Mouse (Mus musculus): ENCODE data around the gene Pnmal1.
"Not testable (repeated sequence)": the region's sequence is repeated elsewhere in the genome, so short reads cannot be mapped to it uniquely, and the experiment has no call there.

The Pnmal1 gene

DNA sequence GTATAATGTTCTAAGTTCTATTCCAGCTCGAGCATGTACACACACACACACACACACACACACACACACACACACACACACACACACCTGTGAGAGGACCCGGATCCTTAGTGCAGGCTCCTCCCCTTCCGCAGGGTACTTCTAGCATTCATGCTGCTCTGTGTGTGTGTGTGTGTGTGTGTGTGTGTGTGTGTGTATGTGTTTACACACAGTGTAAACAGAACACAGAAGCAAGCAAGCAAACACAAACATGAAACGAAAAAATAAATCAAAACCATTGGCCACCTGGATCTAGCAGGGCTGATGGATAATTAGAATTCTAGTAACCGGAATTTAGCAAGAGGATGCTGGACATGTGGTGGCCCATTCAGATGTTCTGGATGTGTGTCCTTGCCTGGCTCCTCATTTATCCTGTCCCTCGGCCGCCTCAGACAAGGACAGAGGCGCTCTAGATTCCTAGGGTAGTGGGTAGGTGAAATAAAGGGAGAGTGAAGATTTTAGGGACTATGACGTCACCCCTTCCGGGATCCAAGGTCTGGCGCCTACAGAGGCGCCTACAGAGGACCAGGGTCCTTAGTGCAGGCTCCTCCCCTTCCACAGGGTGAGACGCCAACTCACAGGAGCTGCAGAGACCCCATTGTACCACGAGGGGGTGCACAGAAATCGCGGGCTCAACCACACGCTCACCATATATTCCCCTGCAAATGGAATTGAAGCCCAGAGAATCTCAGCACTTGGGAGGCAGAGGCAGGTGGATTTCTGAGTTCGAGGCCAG is 8.4 kb upstream of the Pnmal1 start:
- peak; percentile 73 for DNase-seq (ENCODE audit: low read depth, low spot score)

DNA sequence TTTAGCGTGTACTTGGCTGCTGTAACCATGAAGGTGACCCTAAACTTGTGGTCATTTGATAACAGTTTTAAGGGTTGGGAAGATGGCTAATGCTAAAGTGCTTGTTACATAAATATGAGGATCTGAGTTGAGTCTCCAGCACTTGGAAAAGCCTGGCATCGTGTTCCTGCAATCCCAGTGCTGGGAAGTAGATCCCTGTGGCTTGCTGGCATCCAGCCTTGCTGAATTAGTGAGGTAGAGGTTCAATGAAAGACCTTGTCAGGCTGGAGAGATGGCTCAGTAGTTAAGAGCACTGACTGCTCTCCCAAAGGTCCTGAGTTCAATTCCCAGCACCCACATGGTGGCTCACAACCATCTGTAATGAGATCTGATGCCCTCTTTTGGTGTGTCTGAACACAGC is 5.7 kb upstream of the Pnmal1 start:
- not testable (repeated sequence) for DNase-seq (ENCODE audit: low read depth, low spot score)

GRCm38 (mm10) chr7:16955712-16956111 is 3.8 kb upstream of the Pnmal1 start:
- DNase-seq (ENCODE audit: low read depth, low spot score), result no peak

DNA sequence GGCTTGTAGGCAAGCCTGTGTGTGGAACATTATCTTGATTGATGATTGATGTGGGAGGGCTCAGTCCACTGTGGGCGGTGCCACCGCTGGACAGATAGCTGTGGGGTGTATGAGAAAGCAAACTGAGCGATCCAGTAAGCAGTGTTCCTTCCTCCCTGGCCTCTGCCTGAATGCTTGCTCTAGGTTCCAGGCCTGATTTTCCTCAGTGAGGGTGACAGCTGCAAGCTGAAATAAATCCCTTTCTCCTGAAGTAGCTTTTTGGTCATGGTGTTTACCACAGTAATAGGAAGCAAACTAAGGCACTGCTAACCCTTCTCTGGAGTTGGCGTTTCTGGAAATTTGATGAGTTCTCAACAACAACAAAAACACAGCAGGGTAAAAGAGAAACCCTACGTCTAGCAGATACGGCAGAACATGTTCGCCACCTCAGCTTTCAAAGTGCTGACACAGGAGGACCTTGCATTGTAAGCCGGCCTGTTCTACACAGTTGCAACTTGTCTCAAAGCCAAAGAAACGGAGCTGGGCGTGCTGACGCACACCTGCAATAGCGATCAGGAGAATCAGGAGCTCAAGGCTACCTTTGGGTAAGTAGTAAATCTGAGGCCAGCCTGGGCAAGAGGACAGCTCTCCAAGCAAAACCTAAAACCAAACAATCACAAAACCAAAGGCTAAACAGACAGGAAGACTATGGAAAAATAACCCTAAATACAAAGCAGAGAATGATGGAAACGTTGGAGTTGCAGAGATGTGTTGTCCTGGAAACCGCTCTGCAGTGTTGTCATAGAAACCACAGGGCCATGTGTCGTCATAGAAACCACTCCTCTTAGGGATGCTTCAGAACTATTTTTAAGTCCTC is 2.8 kb upstream of the Pnmal1 start:
- no peak for DNase-seq (ENCODE audit: low read depth, low spot score)

DNA sequence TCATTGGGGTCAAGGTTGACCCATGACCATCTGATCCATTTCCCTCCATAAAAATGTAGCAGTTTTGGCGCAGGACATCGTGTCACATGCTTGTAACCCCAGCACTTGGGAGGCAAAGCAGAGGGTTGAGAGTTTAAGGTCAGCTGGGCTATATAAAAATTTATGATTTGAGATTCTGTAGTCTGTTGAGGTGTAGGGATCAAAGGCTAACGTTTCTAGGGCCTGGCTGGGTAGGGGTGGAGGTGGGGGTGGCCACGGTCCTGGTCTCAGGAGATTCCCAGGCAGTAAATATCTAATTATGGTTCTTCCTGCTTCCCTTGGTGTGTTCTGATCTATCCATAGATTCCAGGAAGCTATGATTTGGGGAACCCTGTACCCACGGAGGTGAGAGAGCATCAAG is 2.2 kb downstream of the Pnmal1 start:
- no peak for DNase-seq (ENCODE audit: low read depth, low spot score)

GRCm38 (mm10) chr7:16968414-16968813 is 8.9 kb downstream of the Pnmal1 start:
- no peak for DNase-seq (ENCODE audit: low read depth, low spot score)

DNA sequence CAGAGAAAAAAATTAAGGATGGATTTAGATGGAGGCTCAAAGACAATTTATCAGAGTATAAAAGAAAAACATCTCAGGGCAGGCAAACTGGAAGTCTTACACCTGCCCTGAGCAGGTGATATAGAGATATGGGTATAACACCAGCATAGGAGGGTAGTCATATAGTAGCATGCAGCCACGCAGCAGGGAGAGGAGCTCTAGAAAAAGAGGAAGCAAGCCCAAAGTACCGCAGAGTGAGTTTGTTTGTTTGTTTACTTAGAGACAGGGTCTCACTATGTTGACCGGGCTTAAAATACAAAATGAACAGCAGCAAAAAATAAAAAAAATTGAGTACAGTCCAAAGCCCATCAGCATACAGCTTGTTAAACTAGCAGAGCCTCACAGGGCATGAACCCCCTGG is 11.7 kb downstream of the Pnmal1 start:
- DNase-seq (ENCODE audit: low read depth, low spot score), result no peak

DNA sequence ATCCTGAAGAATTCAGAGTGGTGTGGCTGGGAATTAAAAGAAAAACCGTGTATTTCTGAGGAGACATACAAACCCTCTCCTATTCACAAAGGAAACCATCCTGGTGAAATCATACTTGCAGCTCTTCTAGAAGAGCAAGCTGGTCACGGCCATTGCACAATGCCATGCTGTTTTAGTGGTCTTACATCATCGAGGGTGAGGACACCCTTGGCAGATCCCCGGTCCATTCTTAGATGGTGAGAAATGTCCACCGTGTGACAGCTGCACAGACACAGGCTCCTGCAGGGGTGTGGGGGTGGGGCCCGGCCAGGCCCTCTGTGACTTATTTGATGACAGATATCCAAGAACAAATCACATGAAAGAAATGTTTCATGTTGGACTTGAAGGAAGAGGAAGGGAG is 14.5 kb downstream of the Pnmal1 start:
- DNase-seq (ENCODE audit: low read depth, low spot score), result peak; percentile 24

DNA sequence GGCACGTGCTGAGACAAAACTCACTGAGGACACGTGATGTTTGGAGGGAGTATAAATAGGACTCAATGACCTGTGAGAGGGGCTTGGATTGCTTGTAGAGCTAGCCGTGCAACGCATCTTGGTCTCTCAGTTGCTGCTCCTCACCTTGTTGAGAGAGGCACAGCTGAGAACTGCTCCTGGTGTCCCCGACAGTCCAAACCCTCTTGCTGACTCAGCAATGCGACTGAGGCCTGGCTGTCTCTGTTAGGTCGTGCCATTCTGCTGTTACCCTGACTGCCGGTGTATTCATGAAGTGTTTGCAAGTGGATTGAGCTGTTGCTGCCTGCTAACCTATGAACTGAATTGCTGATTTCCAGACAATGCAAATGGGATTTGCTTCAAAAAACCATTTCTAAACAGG is 16.8 kb downstream of the Pnmal1 start:
- DNase-seq (ENCODE audit: low read depth, low spot score), result no peak

DNA sequence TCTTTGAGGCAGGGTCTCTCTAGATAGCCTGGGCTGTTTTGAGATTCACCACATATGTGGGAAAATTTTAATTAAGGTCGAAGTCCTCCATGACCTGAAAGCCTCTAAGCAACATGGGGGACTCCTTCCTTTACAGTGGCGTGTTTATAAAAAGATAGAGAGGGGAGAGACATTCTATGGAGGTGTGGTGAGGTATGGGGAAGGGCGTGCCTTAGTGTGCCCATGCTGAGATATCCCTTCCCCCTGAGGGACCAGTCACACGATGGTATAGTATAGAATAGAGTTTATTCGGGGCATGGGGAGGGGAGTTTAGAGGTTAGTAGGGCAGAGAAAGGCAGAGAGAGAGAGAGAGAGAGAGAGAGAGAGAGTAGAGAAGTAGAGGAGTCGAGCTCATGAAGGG is 18.7 kb downstream of the Pnmal1 start:
- no peak for DNase-seq (ENCODE audit: low read depth, low spot score)

DNA sequence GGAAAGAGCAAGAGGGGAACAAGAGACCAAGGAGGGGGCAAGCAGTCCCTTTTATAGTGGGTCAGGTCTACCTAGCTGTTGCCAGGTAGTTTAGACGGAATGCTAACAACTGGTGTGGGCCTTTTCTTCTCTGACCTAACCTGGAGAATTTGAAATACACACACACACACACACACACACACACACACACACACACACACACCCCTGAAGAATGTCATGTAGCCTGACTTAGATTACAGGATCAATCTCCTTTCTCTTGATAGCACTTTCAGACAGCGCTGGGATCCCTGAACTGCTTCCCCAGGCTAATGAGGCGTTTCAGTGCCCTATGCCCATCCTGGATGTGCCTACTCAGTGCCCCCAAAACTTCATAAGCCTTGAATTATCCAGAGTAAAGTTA is 19.1 kb downstream of the Pnmal1 start:
- no peak for DNase-seq (ENCODE audit: low read depth, low spot score)

GRCm38 (mm10) chr7:16980348-16980747 is 20.9 kb downstream of the Pnmal1 start:
- DNase-seq (ENCODE audit: low read depth, low spot score), result peak; percentile 15

DNA sequence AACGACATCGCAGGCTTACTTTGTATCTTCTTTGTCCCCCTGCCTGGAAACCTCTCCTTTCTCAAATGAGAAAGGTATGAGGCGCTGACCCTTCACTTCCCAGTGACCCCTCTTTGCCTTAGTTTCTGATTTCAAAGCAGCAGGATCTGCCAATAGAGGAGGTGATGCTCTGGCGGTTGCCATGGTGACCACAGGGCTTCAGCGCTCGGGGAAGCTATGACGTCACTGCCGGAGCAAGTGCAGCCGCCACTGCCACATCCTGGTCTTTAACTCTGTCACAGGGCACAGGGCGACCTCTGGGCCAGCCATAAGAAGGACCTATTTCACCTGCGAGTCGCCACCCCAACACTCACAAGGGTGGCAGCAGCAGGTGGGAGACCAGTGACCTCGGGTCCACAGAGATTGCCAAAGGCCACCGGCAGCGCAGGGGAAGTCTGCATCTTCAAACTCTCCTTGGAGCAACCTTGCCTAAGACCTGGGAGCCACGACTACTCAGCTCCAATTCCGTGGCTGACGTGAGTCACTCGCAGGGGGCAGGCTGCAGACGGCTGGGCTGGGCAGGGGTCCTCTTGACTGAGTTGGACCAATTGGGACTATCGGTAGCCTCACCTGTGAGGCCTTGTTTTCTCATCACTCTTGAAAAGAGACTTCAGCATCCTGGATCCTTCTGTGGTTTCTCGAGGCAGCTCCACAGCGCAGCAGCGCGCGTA is 23.5 kb downstream of the Pnmal1 start, which contains the start of gene Gm42372:
Gene Gm42372 (plus strand): TSS at position 228 of the 710 bp plus-strand sequence.
- no peak for DNase-seq (ENCODE audit: low read depth, low spot score)

DNA sequence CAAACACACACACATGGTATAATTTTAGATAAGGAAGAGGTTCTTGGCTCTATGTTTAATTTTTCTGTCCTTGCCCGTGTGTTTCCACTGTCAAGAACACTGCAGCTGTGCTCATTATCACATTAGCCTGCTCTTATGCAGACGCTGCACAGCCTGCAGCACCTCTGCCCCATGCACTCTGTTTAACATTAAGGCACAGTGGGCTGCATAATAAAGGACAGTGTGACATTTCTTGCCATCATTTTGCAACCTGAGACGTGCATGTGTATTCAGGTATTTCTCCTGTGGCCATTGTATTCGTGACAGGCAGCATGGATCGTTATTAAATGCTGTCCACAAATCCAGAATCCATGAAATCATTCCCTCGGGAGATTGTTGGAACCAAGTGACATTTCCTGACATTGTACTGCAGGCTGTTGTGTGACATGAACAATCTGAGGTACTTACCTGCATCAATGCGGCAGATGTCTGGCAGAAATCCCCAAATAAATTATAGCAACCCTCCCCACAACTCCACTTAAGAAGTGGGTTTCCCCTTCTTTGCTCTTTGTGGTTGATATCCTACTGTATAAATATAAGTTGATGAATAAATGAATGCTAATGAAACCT is 28.2 kb downstream of the Pnmal1 start:
- no peak for DNase-seq (ENCODE audit: low read depth, low spot score)

DNA sequence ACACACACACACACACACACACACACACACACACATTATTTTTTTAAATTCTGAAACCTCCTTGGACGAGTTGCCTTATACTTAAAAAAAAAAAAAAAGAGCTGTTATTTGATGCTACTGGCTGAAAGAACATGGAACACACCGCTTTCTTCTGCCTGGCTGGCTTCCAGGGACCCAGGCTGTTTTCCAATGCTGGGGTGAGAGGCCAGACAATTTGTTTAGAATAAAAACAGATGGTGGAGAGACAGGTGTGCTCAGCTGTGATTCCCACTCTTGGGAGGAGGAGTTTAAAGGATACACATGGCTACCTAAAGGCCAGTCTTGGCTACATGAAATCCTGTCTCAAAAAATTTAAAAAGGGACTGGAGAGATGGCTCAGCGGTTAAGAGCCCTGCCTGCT is 28.9 kb downstream of the Pnmal1 start:
- peak; percentile 15 for DNase-seq (ENCODE audit: low read depth, low spot score)

GRCm38 (mm10) chr7:16990006-16990744 is 30.7 kb downstream of the Pnmal1 start:
- DNase-seq (ENCODE audit: low read depth, low spot score), result no peak

DNA sequence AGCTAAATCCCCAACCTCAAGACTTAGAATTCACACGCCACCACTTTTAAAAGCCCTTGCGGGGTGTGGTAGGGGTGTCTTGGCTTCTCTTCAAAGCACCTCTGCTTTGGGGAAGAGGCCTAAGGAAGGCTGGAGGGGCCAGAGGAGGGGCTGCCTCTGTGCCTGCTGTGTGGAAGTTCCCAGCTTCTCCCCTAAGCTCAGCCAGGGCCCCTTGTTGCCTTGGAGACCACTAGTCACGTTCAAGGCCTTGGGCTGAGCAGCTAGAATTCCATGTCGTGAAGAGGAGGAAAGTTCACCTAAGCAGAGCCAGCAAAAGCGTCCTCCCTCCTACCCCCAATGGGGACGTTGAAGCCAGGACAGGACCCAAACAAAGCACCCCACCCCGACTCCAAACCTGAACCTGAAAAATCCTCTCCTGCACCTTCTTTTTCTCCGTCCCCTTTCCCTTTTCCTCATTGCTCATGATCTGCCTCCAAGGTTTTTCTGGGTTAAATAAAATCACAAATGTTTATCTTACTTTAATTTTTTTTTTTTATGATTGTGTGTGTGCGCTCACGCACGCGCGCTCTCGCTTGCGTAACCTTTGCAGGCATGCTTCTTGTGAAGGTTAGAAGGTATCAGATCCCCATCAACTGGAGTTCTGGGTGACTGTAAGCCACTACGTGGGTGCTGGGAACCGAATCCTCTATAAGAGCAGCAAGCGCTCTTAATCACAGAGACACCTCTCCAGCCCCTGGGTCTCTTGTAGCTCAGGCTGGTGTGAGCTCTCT is 32.4 kb downstream of the Pnmal1 start:
- DNase-seq (ENCODE audit: low read depth, low spot score), result no peak

DNA sequence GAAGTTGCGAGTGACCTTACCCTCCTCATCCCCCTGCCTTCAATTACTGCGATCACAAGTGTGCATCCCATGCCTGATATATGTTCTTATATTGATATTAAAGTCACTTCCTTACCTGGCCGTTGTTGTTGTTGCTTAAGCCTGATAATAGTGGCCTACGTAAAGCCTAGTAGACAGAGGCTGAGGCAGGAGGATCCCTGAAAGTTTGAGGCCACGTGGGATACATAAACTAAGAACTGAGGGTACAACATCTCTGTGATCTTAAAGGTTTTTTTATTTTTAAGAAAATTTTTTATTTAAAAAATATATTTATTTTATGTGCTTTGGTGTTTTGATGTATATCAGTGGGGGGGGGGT is 33.0 kb downstream of the Pnmal1 start, which contains the start of gene Ccdc8:
Gene Ccdc8 (plus strand): TSS at position 258 of the 357 bp plus-strand sequence.
- no peak for DNase-seq (ENCODE audit: low read depth, low spot score)

DNA sequence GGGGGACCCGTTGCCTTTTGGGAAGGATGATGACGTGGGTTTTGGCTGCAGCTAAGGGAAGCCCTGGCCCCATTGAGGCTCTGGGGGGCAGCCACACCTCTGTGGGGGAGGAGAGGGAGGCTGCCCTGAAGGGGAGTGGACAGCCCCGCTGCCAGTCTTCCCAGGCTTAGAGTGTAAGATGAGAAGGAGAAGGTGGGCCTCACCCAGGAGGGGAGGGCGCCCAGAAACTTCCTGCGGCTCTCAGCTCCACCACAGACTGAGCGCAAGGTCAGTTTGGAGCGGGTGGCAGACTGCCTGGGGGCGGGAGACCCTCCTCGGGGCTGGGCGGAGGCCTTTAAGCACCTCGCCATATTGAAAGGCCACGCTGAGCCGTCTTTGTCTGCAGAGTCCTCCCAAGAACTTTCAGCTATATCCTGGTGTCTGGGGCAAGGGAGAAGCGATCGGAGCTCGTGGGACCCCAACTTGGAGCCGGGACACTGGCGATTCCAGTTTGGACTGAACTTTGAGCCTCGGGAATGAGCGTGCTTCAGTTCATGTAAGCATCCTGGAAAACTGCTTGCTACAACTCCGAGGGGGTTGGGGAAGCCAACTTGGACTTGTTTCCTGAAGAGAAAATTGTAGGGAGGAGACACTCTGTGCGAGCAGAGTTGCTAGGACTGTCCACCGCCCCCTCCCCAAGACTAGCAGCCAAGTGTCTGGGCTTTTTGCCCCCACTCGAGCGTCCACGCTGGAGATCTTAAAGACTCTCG is 34.3 kb downstream of the Pnmal1 start:
- DNase-seq (ENCODE audit: low read depth, low spot score), result peak; percentile 27

DNA sequence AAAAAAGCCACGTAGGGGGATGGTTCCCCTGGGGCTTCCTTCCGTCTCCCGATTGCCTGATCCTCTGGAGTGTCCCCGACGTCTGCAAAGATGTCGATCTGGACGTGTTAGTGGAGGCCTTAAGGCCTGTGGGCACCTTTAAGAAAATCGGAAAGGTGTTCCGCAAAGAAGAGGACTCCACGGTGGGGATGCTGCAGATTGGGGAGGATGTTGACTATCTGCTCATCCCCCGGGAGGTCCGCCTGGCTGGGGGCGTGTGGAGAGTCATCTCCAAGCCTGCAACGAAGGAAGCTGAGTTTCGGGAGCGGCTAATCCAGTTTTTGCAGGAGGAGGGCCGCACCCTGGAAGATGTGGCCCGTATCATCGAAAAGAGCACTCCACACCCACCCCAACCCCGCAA is 34.9 kb downstream of the Pnmal1 start:
- DNase-seq (ENCODE audit: low read depth, low spot score), result no peak

All from 3T3-L1 (cell line).